Mouse (Mus musculus) heart, postnatal 14 days (tissue): ENCODE results near the gene Mpdz. TPM values are rescaled to one million over a fixed set of nuclear protein-coding genes. Genes with fewer than 3 reads are reported as not detected.

Experiments used
- DNase-seq, 2 experiments: peaks; one replicate each; pipeline ENCODE4 v3.0.0; 2021 to 2022
- intact Hi-C: fragments of 180-260 bp; cut with DNase I; formaldehyde crosslinking; loops from one replicate; pipeline ENCODE4 v1.15.1; 2025
- total RNA-seq, 2 experiments: library from RNA; stranded (reverse); gene quantifications; 2 replicates each; pipeline ENCODE4 v1.2.3; 2021

Mpdz gene
- total RNA-seq, 2 experiments from 2014 or later = 41.9 to 42.6 TPM

DNA sequence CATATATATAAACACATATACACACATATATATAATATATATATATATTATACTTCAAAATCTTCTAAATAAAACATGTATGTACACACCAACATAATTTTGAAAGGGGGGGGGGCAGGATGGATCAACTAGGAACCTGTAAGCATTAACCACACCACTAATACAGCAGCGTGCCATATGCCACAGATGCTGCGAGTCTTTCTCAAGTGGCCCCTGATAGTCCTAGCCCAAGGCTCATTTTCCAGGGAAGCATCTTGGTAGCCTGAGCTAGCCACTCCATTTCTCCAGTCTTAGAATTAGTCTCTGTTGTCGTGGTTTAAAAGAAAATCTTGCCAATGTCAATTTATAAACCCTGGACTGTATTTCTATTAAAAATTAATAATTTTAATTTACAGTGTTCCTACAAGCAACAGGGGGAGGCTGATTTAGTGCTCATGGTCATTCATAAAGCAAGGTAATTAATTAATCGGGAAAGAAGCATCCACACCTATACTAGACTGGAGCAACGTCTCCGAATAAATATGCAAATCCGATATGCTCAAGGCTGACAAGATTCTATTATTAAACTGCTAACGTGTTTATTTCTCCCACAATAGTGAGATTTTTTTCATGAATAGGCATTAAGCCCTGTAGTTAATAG, 27.8 kb downstream of the Mpdz start:
- intact Hi-C loops = no loop called here
- DNase-seq = no peak

- no peak for DNase-seq
- intact Hi-C loops = no loop called here
Measured at GRCm38 (mm10) chr4:81396883-81397282, 45.7 kb downstream of the Mpdz start.

DNA sequence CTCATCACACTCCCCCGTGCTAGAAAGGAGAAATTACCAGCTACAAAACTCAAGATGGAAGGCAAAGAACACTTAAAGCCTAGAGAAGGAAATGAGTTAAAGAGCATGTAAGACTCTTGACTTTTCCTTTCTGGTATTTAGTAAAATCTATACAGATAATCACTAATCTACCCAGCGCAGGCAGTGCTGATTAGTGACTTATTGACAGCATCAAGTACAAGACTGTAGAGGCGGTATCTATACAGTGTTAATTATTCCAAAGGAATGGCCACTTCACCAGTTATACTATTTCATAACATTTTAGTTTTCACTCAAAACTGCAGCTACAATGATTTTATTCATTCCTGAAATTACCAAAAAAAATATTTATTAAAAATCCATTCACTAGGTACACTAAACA, 49.7 kb downstream of the Mpdz start:
- no peak for DNase-seq
- intact Hi-C loops = no loop called here

GRCm38 (mm10) chr4:81389263-81389662, 53.4 kb downstream of the Mpdz start:
- intact Hi-C loops = no loop called here
- DNase-seq = no peak

GRCm38 (mm10) chr4:81387644-81388043, 55.0 kb downstream of the Mpdz start:
- DNase-seq = no peak
- intact Hi-C loops = no loop called here

DNA sequence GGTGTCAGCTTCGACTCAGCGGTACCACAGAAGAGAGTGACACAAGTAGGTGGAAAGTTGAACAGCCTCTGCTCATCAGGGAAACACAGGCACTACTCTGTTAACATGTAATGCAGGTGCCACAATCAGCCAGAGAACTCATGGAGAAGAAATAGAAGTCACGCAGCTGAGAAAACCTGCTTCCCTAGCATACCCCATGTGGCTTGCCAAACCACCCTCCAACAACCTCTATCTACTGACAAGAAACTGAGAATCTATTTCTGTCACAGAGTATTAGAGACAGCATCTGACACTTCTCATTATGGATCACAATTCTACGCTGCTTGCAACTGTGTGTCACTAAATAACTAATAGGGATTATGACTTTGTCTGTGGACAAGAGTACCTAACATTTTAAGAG, 70.3 kb downstream of the Mpdz start:
- no peak for DNase-seq
- intact Hi-C loops = loop anchor here (10.0 kb wide), 1 partner anchor 192 kb away; no protein-coding TSS in a partner anchor

DNA sequence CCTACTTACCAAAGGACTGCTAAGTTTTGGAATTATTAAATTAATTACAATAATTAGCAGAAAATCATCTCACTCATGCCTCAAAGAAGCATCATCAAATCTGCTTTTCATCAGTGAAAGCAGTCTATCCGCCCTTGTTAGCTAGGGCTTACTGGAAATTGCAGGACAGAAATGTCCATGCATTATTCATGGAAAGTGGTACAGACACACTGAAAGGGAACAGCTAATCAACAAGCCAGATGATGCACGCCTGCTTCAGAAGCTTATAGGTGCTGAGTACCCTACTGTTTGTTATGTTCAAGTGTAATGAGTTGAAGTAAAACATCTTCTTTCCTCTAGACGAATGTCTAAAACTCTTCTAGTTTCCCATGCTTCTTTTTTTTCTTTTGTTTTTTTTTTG, 91.2 kb downstream of the Mpdz start:
- intact Hi-C loops = no loop called here
- DNase-seq = no peak

- no peak for DNase-seq
- intact Hi-C loops = no loop called here
Measured at GRCm38 (mm10) chr4:81348646-81349045, 94.0 kb downstream of the Mpdz start.

- intact Hi-C loops = no loop called here
- DNase-seq = no peak
Measured at GRCm38 (mm10) chr4:81345141-81345540, 97.5 kb downstream of the Mpdz start.

GRCm38 (mm10) chr4:81333628-81333991, 109.0 kb downstream of the Mpdz start:
- intact Hi-C loops = no loop called here

DNA sequence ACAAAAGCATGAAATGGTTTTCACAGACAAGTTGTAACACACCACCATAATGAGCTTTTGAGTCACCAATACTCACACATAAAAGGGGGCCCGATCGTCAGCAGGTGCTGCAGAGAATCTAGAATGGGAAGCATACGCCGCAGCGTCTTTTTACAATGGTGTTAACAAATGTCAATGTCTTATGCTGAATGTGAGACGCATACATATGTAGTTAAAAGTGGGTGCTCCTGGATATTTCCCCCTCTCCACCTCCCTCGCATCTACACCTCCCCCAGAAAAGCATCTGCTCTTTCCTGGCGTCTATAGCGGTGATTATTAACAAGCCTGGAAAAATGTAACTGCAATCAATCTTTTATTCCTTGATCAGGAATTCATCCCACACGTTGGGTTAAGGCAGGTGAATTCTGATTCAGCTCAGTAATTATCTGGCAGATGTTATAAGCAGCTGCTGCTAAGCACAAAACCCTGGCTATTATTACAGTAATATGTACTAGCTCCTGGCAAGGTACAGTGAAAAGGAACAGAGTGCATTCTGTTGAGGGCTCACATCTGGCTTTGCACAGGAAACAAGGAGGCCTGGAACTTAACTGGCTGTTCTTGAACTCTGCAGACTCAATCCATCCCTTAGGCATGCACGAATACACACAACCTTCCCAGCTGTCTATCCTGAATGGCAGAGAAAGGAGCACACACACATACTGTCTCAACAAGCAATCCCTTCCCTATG, 109.6 kb downstream of the Mpdz start:
- intact Hi-C loops = no loop called here
- DNase-seq = no peak

More at GRCm38 (mm10) chr4:81333628-81333991, 109.0 kb downstream of the Mpdz start:
- DNase-seq = no peak

DNA sequence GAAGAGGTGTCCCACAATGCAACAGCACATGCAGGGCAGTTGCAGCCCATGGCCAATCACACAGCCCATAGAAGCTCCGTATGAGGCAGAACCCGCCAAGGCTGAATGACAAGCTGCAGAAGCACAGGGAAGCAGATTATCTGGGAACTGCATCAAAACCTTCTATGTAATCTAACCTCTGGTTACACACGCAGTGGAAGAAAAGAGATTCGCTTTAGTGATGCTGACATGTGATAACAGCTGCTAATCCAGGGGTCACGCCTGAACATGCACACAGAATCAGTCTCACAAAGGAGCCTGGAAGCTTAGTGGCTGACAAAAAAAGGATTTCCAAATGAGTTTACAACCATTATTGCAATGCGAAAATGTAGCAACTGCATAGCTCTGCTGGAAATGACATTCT, 110.2 kb downstream of the Mpdz start:
- intact Hi-C loops = no loop called here
- no peak for DNase-seq

GRCm38 (mm10) chr4:81327694-81328093, 114.9 kb downstream of the Mpdz start:
- no peak for DNase-seq
- intact Hi-C loops = no loop called here

DNA sequence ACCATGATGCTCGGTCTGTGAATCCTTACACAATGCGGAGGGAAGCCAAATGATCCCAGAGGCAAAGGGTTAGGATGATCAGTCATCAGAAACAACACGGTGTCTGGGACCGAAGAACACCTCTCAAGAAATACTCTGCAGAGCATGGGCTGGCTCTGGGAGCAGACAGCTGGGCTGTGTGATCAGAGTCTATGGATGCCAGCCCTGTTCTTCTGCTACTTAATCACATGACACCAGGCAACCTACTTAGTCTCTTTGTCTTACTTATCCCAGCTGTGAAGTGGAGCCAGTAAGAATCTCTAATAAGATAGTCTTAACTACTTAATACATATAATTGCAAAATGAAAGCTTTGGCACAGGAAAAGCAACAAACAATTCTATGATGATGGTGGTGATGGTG, 118.8 kb downstream of the Mpdz start:
- DNase-seq = no peak
- intact Hi-C loops = no loop called here

GRCm38 (mm10) chr4:81322232-81322631, 120.4 kb downstream of the Mpdz start:
- DNase-seq = no peak
- intact Hi-C loops = no loop called here

DNA sequence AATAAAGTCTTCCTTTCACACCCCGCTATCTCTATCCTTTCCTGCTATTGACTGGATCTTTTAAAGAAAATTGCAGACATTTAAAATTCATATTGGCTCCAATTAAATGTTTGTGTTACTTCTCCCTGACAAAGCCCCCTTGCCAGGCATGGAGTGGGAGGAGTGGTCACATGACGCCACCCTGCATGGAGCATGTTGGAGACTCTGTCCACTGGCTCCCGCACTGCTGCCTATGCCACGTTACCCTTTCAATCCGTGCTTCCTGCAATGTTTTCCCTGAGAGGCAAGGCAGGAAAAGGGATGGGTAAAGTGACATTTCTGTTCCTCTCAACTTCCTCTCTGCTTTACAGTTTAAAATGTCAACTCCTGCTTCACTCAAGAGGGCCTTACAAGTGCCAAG, 128.0 kb downstream of the Mpdz start:
- no peak for DNase-seq
- intact Hi-C loops = no loop called here

DNA sequence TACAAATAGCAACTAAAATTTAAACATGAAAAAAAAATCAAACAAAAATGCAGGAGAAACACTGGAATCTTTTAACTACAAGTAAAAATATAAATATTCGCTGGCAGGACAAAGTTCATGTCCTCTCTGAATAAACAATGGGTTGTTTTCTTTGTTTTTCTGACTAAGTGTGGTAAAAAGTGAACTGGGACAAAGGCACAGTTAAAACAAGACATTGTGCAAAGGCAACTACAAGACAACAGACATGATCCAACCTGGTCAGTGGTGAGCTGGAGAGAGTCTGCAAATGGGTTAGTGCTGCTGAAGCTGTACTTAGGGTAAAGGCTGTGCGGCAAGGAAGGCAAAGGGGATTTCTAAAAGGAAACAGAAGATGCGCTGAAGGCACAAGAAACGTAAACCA, 129.4 kb downstream of the Mpdz start:
- intact Hi-C loops = no loop called here
- DNase-seq = no peak

GRCm38 (mm10) chr4:81310168-81310474, 132.5 kb downstream of the Mpdz start:
- DNase-seq = peak; percentile 29 to 34
- intact Hi-C loops = no loop called here

GRCm38 (mm10) chr4:81309473-81310167, 133.0 kb downstream of the Mpdz start:
- no peak for DNase-seq
- intact Hi-C loops = no loop called here

- intact Hi-C loops = no loop called here
- no peak for DNase-seq
Measured at GRCm38 (mm10) chr4:81307596-81308265, 134.9 kb downstream of the Mpdz start.

DNA sequence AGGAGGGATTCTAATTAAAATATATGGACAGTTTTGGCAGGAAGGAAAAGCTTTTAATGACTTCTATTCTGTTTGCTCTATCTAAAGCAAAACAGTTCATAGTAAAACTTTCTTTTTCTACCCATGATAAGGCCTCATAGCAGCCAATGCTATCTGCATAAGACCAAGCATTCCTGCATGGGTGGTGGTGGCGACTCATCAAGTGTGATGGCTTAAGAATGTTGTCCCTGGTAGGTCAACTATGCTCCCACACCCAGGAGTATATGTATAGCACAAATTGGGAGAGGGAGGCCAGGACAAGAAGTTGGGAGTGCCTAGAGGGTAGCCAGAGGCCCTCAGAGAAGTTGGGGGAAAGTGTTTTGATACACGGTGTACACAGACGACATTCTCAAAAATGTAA, 140.6 kb downstream of the Mpdz start:
- intact Hi-C loops = no loop called here
- DNase-seq = no peak
